Mouse (Mus musculus): Measurements from ENCODE around the gene Rap2a.

Rap2a gene

DNA sequence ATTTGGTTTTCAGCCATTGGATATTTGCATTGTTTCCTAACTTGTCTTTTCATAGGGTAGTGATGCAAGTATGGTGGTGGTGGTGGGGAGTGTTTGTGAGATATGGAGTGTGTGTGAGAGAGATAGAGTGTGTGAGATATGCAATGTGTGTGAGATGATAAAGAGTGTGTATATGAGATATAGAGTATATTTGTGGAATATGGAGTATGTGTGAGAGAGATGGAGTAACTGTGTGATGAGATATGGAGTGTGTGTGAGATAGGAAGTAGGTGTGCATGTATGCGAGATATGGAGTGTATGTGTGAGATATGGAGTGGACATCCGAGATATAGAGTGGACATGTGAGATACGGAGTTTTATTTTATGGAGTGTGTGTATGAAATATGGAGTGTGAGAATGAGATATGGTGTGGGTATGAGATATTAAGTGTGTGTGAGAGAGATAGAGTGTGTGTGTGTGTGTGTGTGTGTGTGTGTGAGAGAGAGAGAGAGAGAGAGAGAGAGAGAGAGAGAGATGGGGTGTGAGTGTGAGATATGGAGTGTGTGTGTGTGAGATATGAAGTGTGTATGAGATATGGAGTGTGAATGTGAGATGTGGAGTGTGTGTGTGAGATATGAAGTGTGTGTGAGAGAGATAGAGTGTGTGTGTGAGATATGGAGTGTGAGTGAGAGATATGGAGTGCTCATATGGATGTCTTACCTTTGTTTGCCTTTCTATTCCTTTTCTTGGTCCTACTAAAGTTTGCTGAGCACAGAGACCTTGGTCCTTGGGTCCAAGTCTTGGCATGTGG is 14.1 kb upstream of the Rap2a start:
- H3K36me3 ChIP-seq (ENCODE audit: insufficient read depth, low read length): no peaks in the 10 kb centered on the region
- no peaks in the 10 kb centered on the region for H3K27me3 ChIP-seq (ENCODE audit: insufficient read depth, low read length)
- TF ChIP-seq CTCF (conservative IDR thresholded peaks at IDR 0.05; ENCODE audit: low read length): no peak
- no peak for TF ChIP-seq NANOG (IDR thresholded peaks at IDR 0.05; ENCODE audit: borderline replicate concordance, low read length)
- no peak for TF ChIP-seq POU5F1 (IDR thresholded peaks at IDR 0.05; ENCODE audit: borderline replicate concordance, low read length)

DNA sequence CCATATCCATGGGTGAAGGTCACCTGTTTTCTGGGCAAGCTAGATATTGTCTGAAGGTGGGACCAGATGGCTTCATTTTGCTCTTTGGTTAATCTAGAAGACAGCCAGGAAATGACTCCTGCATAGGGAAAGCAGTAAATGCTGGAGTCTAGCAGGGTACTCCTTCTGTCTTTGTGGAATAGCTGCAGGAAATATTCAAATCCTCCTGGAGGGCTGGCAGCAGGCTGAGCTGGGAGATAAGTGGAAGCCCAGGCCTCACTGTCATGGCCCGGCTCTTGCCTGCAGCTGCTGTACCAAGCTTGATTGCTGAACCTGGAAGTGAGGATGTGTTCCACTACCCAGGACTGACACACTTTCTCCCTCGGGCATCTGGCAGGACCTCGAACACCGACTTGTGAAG is 11.4 kb upstream of the Rap2a start:
- Histone ChIP-seq H3K27me3 (ENCODE audit: insufficient read depth, low read length) (no peaks in the 10 kb centered on the region), H3K4me3 (replicated peaks; ENCODE audit: low read length) (no peak overlapping the region), H3K9me3 (ENCODE audit: low read length) (no peaks in the 10 kb centered on the region; the same call in 1 of the 2 replicates), H3K4me1 (replicated peaks; ENCODE audit: low read depth, low read length) (0 out of 2 replicates have a peak, but pooled peaks cover 3% of the 10 kb centered on the region), H3K36me3 (ENCODE audit: insufficient read depth, low read length) (no peaks in the 10 kb centered on the region)
- TF ChIP-seq CTCF (conservative IDR thresholded peaks at IDR 0.05; ENCODE audit: low read length) (no peak), POU5F1 (IDR thresholded peaks at IDR 0.05; ENCODE audit: borderline replicate concordance, low read length) (no peak), NANOG (IDR thresholded peaks at IDR 0.05; ENCODE audit: borderline replicate concordance, low read length) (no peak)

More for the DNA sequence above, 14.1 kb upstream of the Rap2a start:
- H3K4me1 ChIP-seq (replicated peaks; ENCODE audit: low read depth, low read length): 0 out of 2 replicates have a peak, but pooled peaks cover 2% of the 10 kb centered on the region
- H3K9me3 ChIP-seq (ENCODE audit: low read length): peaks cover under 1% of the 10 kb centered on the region; the same call in 1 of the 2 replicates
- H3K4me3 ChIP-seq (replicated peaks; ENCODE audit: low read length): no peak overlapping the region

DNA sequence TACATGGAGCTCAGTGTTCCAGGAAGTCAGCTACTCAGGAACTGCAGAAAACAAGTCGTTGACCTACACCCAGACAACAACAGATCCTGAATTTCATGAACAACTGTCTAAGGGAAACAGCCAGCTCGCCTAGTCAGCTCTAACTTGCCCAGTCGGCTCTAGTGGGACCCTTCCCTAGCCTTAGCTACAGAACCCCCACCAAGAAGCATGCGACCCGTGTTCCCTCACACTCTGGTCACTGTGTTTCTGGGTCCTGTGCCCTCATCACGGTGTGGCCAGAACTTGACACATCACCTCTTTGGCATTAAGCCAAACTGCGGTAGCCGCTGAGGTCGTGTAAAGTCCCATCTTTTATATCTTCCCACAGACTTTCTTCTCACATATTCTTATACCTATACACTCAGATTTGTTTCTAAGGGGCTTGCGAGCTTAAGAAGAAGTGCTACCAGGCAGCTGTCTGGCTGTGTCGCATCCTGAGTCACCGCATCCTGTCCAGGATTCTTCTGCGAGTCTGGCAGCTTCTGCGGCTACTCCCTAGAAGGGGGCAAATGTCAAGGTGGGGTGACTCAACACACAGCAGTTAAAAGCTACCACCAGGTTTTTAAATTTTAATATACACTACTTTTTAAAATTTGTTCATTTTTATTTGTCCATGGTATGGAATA is 9.0 kb upstream of the Rap2a start:
- Histone ChIP-seq H3K9me3 (ENCODE audit: low read length) (no peaks in the 10 kb centered on the region), H3K27me3 (ENCODE audit: insufficient read depth, low read length) (no peaks in the 10 kb centered on the region), H3K4me1 (replicated peaks; ENCODE audit: low read depth, low read length) (0 out of 2 replicates have a peak, but pooled peaks cover 3% of the 10 kb centered on the region), H3K36me3 (ENCODE audit: insufficient read depth, low read length) (no peaks in the 10 kb centered on the region), H3K4me3 (replicated peaks; ENCODE audit: low read length) (no peak overlapping the region)
- no peak for TF ChIP-seq CTCF (conservative IDR thresholded peaks at IDR 0.05; ENCODE audit: low read length)

DNA sequence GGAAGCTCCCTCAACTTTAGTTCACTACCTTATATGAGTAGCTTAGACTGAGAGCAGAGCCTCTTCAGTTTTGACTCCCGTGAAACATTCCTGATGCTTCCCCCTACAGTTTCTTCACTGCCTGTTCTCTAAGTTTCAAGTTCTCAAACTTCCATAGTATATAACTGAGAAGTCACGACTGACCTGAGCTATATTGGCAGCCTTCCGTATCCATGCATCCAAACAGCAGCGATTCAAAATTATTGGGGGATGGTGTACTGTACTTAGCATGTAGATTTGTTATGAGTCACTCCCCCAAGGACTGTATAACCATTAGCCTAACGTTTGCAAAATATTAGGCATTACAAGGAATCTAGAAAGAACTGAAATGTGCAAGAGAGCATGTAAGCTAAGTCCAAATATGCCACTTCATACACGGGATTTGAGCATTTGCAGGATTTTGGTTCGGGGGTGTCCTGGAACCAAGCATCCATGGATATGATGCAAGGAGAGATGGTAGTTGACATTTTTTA is 2.0 kb upstream of the Rap2a start:
- TF ChIP-seq NANOG (IDR thresholded peaks at IDR 0.05; ENCODE audit: borderline replicate concordance, low read length) (no peak), POU5F1 (IDR thresholded peaks at IDR 0.05; ENCODE audit: borderline replicate concordance, low read length) (no peak), CTCF (conservative IDR thresholded peaks at IDR 0.05; ENCODE audit: low read length) (no peak)
- H3K4me3 ChIP-seq (replicated peaks; ENCODE audit: low read length): peak overlapping the region; percentile 98; the same call in 1 of the 2 replicates
- peaks cover 6% of the 10 kb centered on the region; the same call in 1 of the 2 replicates for H3K36me3 ChIP-seq (ENCODE audit: insufficient read depth, low read length)
- no peaks in the 10 kb centered on the region for H3K9me3 ChIP-seq (ENCODE audit: low read length)
- peaks cover 3% of the 10 kb centered on the region for H3K27me3 ChIP-seq (ENCODE audit: insufficient read depth, low read length)
- H3K4me1 ChIP-seq (replicated peaks; ENCODE audit: low read depth, low read length): peaks cover 11% of the 10 kb centered on the region

DNA sequence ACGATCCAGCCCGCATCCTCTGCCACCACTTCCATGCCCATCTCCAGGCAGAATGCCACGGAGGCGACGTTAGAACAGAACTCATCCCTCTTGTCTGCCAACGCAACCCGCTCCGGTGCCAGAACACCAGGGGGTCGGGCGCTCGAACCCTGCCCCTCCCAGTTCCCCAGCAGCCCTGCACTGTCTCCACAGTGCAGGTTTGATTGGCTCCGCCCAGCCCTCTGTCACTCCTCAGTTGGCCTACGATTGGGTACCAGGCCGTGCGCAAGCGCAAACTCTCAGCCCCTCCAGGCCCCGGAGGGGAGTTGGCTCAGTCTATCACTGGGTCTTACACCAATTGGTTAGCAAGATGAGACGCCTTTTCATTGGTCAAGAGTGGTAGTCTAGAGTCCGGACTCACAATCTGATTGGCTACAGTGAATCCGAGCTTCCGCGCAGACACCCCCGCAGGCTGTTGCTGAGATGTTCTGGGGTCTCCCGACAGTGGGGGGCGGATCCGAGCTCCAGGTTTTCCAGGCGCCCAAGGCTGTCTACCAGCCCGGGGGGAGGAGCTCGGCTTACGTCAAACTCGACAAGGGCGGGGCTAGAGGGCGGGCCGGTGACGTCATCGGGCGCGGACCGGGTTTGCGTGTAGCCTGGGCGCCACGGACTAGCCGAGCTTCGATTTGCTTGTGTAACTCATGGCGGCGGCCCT is 809 bp upstream of the Rap2a start:
- TF ChIP-seq POU5F1 (IDR thresholded peaks at IDR 0.05; ENCODE audit: borderline replicate concordance, low read length) (no peak), NANOG (IDR thresholded peaks at IDR 0.05; ENCODE audit: borderline replicate concordance, low read length) (no peak), CTCF (conservative IDR thresholded peaks at IDR 0.05; ENCODE audit: low read length) (no peak)
- Histone ChIP-seq H3K9me3 (ENCODE audit: low read length) (no peaks in the 10 kb centered on the region), H3K36me3 (ENCODE audit: insufficient read depth, low read length) (peaks cover 17% of the 10 kb centered on the region), H3K27me3 (ENCODE audit: insufficient read depth, low read length) (peaks cover 3% of the 10 kb centered on the region), H3K4me1 (replicated peaks; ENCODE audit: low read depth, low read length) (peaks cover 11% of the 10 kb centered on the region), H3K4me3 (replicated peaks; ENCODE audit: low read length) (peak overlapping the region; percentile 98)

DNA sequence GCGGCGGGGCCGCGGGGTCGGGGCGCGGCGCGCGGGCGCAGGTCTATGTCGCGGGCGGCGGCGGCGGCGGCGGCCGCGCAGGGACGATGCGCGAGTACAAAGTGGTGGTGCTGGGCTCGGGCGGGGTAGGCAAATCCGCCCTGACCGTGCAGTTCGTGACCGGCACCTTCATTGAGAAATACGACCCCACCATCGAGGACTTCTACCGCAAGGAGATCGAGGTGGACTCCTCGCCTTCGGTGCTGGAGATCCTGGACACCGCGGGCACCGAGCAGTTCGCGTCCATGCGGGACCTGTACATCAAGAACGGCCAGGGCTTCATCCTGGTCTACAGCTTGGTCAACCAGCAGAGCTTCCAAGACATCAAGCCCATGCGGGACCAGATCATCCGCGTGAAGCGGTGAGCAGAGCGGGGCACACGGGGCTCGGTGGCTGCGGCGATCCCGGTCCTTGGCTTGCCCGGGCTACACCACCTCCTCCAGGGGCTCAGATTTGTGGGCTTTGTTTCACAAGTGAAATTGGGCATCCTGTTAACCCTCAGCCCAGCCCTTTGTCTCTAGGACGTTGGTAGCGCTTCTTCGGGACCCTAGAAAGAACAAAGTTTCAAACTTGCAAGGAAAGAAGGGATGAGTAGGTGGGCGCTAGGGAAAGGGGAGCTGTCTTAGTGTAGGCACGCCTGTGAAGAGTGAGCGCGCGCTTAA is 547 bp downstream of the Rap2a start:
- peak overlapping the region; percentile 98 for H3K4me3 ChIP-seq (replicated peaks; ENCODE audit: low read length)
- no peak for TF ChIP-seq POU5F1 (IDR thresholded peaks at IDR 0.05; ENCODE audit: borderline replicate concordance, low read length)
- no peak for TF ChIP-seq NANOG (IDR thresholded peaks at IDR 0.05; ENCODE audit: borderline replicate concordance, low read length)
- TF ChIP-seq CTCF (conservative IDR thresholded peaks at IDR 0.05; ENCODE audit: low read length): no peak

DNA sequence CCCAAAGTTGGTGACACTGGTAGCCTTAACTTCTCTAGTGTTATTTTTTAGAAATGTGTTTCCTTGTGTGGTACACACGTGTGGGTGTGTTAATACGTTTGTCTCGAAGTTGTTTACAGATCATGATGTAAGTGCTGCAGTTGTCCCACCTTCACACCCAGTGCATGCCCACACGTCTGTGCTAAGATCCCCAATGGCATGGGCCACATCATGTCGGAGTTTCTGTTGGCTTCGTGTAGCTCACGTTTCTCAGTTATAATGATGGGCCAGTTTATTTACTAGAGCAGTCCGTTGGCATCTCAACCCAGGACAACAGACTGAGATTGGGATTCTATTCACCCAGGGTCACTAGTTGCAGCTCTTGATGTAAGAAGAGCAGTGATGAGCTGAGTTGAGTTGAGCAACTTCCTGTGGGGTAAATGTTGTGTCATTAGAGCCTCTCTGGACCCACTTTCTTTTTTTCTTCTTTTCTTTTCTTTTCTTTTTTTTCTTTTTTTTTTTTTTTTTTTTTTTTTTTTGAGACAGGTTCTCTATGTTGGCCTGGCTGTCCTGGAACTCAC is 2.2 kb downstream of the Rap2a start:
- H3K4me3 ChIP-seq (replicated peaks; ENCODE audit: low read length): no peak overlapping the region
- no peak for TF ChIP-seq POU5F1 (IDR thresholded peaks at IDR 0.05; ENCODE audit: borderline replicate concordance, low read length)
- TF ChIP-seq NANOG (IDR thresholded peaks at IDR 0.05; ENCODE audit: borderline replicate concordance, low read length): no peak
- no peak for TF ChIP-seq CTCF (conservative IDR thresholded peaks at IDR 0.05; ENCODE audit: low read length)
- H3K36me3 ChIP-seq (ENCODE audit: insufficient read depth, low read length): peaks cover 24% of the 10 kb centered on the region
- H3K4me1 ChIP-seq (replicated peaks; ENCODE audit: low read depth, low read length): peaks cover 32% of the 10 kb centered on the region
- H3K9me3 ChIP-seq (ENCODE audit: low read length): no peaks in the 10 kb centered on the region
- H3K27me3 ChIP-seq (ENCODE audit: insufficient read depth, low read length): peaks cover 3% of the 10 kb centered on the region

More for the DNA sequence above, 547 bp downstream of the Rap2a start:
- Histone ChIP-seq H3K27me3 (ENCODE audit: insufficient read depth, low read length) (peaks cover 3% of the 10 kb centered on the region), H3K36me3 (ENCODE audit: insufficient read depth, low read length) (peaks cover 22% of the 10 kb centered on the region), H3K4me1 (replicated peaks; ENCODE audit: low read depth, low read length) (peaks cover 16% of the 10 kb centered on the region), H3K9me3 (ENCODE audit: low read length) (no peaks in the 10 kb centered on the region)

All from E14TG2a.4 (cell line).